Mouse (Mus musculus) frontal cortex, postnatal 14 days (tissue): ENCODE data around the gene Tap2.

Experiments used
- DNase-seq, 2 experiments: peaks; one replicate each; pipeline ENCODE4 v3.0.0; 2022; ENCODE audit warnings: low spot score in 2 of 2

Tap2 gene

GRCm38 (mm10) chr17:34196491-34196890 lies 6.8 kb upstream of the Tap2 start:
- DNase-seq: no peak

- peak; percentile 78 to 82 for DNase-seq
Measured at GRCm38 (mm10) chr17:34196941-34197894, 6.1 kb upstream of the Tap2 start, which contains the start of gene Psmb8. Gene Psmb8 (plus strand): TSS chr17:34197721.

- no peak for DNase-seq
Measured at GRCm38 (mm10) chr17:34197904-34198520, 5.3 kb upstream of the Tap2 start.

GRCm38 (mm10) chr17:34198521-34198912 lies 4.8 kb upstream of the Tap2 start:
- no peak for DNase-seq

- no peak for DNase-seq
Measured at GRCm38 (mm10) chr17:34199050-34199619, 4.2 kb upstream of the Tap2 start.

GRCm38 (mm10) chr17:34200047-34200446 lies 3.3 kb upstream of the Tap2 start:
- no peak for DNase-seq

- DNase-seq: no peak
Measured at GRCm38 (mm10) chr17:34200772-34201505, 2.4 kb upstream of the Tap2 start.

GRCm38 (mm10) chr17:34201506-34202055 lies 1.7 kb upstream of the Tap2 start:
- DNase-seq: no peak

- DNase-seq: no peak
Measured at GRCm38 (mm10) chr17:34202760-34203442, 426 bp upstream of the Tap2 start.

GRCm38 (mm10) chr17:34204303-34205010 lies 1.1 kb downstream of the Tap2 start:
- peak; percentile 51 to 77 for DNase-seq

- no peak for DNase-seq
Measured at GRCm38 (mm10) chr17:34205021-34205745, 1.9 kb downstream of the Tap2 start.

- DNase-seq: no peak
Measured at GRCm38 (mm10) chr17:34205746-34206176, 2.4 kb downstream of the Tap2 start.

GRCm38 (mm10) chr17:34206731-34207130 lies 3.4 kb downstream of the Tap2 start:
- no peak for DNase-seq

- no peak for DNase-seq
Measured at GRCm38 (mm10) chr17:34207456-34207855, 4.1 kb downstream of the Tap2 start.

- no peak for DNase-seq
Measured at GRCm38 (mm10) chr17:34207866-34208265, 4.5 kb downstream of the Tap2 start.

- no peak for DNase-seq
Measured at GRCm38 (mm10) chr17:34208421-34208820, 5.1 kb downstream of the Tap2 start.

GRCm38 (mm10) chr17:34209680-34210079 lies 6.4 kb downstream of the Tap2 start:
- no peak for DNase-seq

- DNase-seq: no peak
Measured at GRCm38 (mm10) chr17:34210599-34210998, 7.3 kb downstream of the Tap2 start.

- no peak for DNase-seq
Measured at GRCm38 (mm10) chr17:34211746-34212365, 8.5 kb downstream of the Tap2 start.
